Mouse (Mus musculus): ENCODE data around the gene Cish. TPM values are rescaled to one million over a fixed set of nuclear protein-coding genes. Genes with fewer than 3 reads are reported as not detected.
A peak's percentile ranks its signal among the peaks of the same experiment; 100 is the strongest.

Cish gene
- polyA plus RNA-seq, 1 experiment = 0.64 TPM

DNA sequence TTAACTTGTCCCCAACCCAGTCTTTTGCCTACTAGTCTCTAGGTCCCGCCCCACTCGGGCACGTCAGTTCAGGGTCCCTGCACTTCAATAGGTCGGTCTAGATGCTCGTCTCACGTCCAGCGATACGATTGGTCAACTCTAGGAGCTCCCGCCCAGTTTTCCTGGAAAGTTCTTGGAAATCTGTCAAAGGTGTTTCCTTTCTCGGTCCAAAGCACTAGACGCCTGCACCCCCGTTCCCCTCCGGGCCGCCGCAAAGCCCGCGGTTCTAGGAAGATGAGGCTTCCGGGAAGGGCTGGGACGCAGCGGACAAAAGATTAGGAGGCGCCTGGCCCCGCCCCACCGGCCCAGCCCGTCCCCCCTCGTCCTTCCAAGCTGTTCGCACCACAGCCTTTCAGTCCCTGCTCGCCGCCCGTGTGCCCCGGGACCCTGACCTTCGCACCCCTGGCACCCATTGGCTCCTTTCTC, 707 bp downstream of the Cish start:
- Histone ChIP-seq H3K79me2 (ENCODE audit: control insufficient read depth, insufficient read depth) (no peaks in the 10 kb centered on the region), H3K36me3 (ENCODE audit: control insufficient read depth, insufficient read depth) (no peaks in the 10 kb centered on the region), H3ac (ENCODE audit: control insufficient read depth, insufficient read length) (no peak overlapping the region), H3K27me3 (ENCODE audit: control insufficient read depth, insufficient read depth, insufficient read length) (peaks cover 5% of the 10 kb centered on the region), H3K4me2 (ENCODE audit: low read depth) (peak overlapping the region; percentile 80), H3K4me3 (peak overlapping the region; percentile 27)
- TF ChIP-seq TCF12 (IDR thresholded peaks at IDR 0.05; ENCODE audit: insufficient read depth, poor library complexity, severe bottlenecking) (no peak), REST (IDR thresholded peaks at IDR 0.05; ENCODE audit: insufficient read depth, insufficient read length) (no peak), POLR2A (IDR thresholded peaks at IDR 0.05; ENCODE audit: insufficient read length, low read depth) (peak; percentile 33)

GRCm38 (mm10) chr9:107297059-107297458, 1.2 kb downstream of the Cish start:
- Histone ChIP-seq H3K27me3 (ENCODE audit: control insufficient read depth, insufficient read depth, insufficient read length) (peaks cover 5% of the 10 kb centered on the region), H3K4me3 (peak overlapping the region; percentile 27), H3K79me2 (ENCODE audit: control insufficient read depth, insufficient read depth) (no peaks in the 10 kb centered on the region), H3K36me3 (ENCODE audit: control insufficient read depth, insufficient read depth) (no peaks in the 10 kb centered on the region), H3ac (ENCODE audit: control insufficient read depth, insufficient read length) (no peak overlapping the region), H3K4me2 (ENCODE audit: low read depth) (peak overlapping the region; percentile 80)
- no peak for TF ChIP-seq TCF12 (IDR thresholded peaks at IDR 0.05; ENCODE audit: insufficient read depth, poor library complexity, severe bottlenecking)
- TF ChIP-seq MYOG (IDR thresholded peaks at IDR 0.05; ENCODE audit: control insufficient read depth in 1 of 3, insufficient read depth in 1 of 3, insufficient read length in 2 of 3, low read depth in 2 of 3) = no peak
- TF ChIP-seq MAX (IDR thresholded peaks at IDR 0.05; ENCODE audit: low read depth) = no peak
- TF ChIP-seq TCF3 (IDR thresholded peaks at IDR 0.05; ENCODE audit: insufficient read length, low read depth) = no peak
- no peak for TF ChIP-seq SRF (IDR thresholded peaks at IDR 0.05; ENCODE audit: control insufficient read depth, insufficient read length, low read depth)
- no peak for TF ChIP-seq REST (IDR thresholded peaks at IDR 0.05; ENCODE audit: insufficient read depth, insufficient read length)
- no peak for TF ChIP-seq POLR2AphosphoS2 (IDR thresholded peaks at IDR 0.05; ENCODE audit: insufficient read length, low read depth)
- TF ChIP-seq POLR2A (IDR thresholded peaks at IDR 0.05; ENCODE audit: insufficient read length, low read depth) = no peak
- no peak for TF ChIP-seq CEBPB (IDR thresholded peaks at IDR 0.05; ENCODE audit: insufficient read depth, poor library complexity, severe bottlenecking)
- TF ChIP-seq E2F4 (IDR thresholded peaks at IDR 0.05; ENCODE audit: insufficient read depth) = no peak
- TF ChIP-seq MYOD1 (IDR thresholded peaks at IDR 0.05; ENCODE audit: control insufficient read depth in 1 of 3, insufficient read length in 2 of 3, low read depth in 2 of 3) = no peak
- no peak for TF ChIP-seq USF1 (IDR thresholded peaks at IDR 0.05; ENCODE audit: low read depth)

DNA sequence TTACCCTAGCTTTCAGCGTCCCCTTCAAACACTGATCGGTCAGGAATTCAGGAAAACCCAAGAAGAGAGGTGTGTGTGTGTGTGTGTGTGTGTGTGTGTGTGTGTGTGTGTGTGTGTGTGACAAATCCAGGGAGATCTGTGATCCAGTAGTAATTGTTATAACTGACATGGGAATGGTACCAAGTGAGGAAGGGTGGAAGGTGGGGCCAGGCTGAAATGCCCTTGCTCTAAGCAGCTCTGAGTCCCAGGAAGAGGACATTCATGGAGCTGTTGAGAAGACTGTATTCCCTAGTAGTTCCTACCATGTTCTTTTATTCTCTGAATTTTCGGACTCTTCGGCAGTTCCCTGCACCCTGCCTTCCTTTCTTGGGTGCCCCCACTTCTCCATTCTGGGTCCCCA, 1.8 kb downstream of the Cish start:
- peak overlapping the region; percentile 80 for H3K4me2 ChIP-seq (ENCODE audit: low read depth)
- H3ac ChIP-seq (ENCODE audit: control insufficient read depth, insufficient read length) = no peak overlapping the region
- no peak for TF ChIP-seq TCF12 (IDR thresholded peaks at IDR 0.05; ENCODE audit: insufficient read depth, poor library complexity, severe bottlenecking)
- no peak for TF ChIP-seq MYOG (IDR thresholded peaks at IDR 0.05; ENCODE audit: control insufficient read depth in 1 of 3, insufficient read depth in 1 of 3, insufficient read length in 2 of 3, low read depth in 2 of 3)
- TF ChIP-seq SRF (IDR thresholded peaks at IDR 0.05; ENCODE audit: control insufficient read depth, insufficient read length, low read depth) = no peak
- no peak for TF ChIP-seq TCF3 (IDR thresholded peaks at IDR 0.05; ENCODE audit: insufficient read length, low read depth)
- no peak for TF ChIP-seq POLR2AphosphoS2 (IDR thresholded peaks at IDR 0.05; ENCODE audit: insufficient read length, low read depth)
- TF ChIP-seq USF1 (IDR thresholded peaks at IDR 0.05; ENCODE audit: low read depth) = no peak
- no peak for TF ChIP-seq MYOD1 (IDR thresholded peaks at IDR 0.05; ENCODE audit: control insufficient read depth in 1 of 3, insufficient read length in 2 of 3, low read depth in 2 of 3)
- TF ChIP-seq E2F4 (IDR thresholded peaks at IDR 0.05; ENCODE audit: insufficient read depth) = no peak
- no peak for TF ChIP-seq CEBPB (IDR thresholded peaks at IDR 0.05; ENCODE audit: insufficient read depth, poor library complexity, severe bottlenecking)
- TF ChIP-seq POLR2A (IDR thresholded peaks at IDR 0.05; ENCODE audit: insufficient read length, low read depth) = no peak
- H3K27me3 ChIP-seq (ENCODE audit: control insufficient read depth, insufficient read depth, insufficient read length) = peaks cover 4% of the 10 kb centered on the region
- H3K79me2 ChIP-seq (ENCODE audit: control insufficient read depth, insufficient read depth) = no peaks in the 10 kb centered on the region
- H3K36me3 ChIP-seq (ENCODE audit: control insufficient read depth, insufficient read depth) = no peaks in the 10 kb centered on the region
- H3K4me3 ChIP-seq = peak overlapping the region; percentile 27

GRCm38 (mm10) chr9:107298059-107298780, 2.4 kb downstream of the Cish start:
- H3K36me3 ChIP-seq (ENCODE audit: control insufficient read depth, insufficient read depth) = no peaks in the 10 kb centered on the region
- no peaks in the 10 kb centered on the region for H3K79me2 ChIP-seq (ENCODE audit: control insufficient read depth, insufficient read depth)
- no peak overlapping the region for H3ac ChIP-seq (ENCODE audit: control insufficient read depth, insufficient read length)
- H3K27me3 ChIP-seq (ENCODE audit: control insufficient read depth, insufficient read depth, insufficient read length) = no peaks in the 10 kb centered on the region
- TF ChIP-seq POLR2AphosphoS2 (IDR thresholded peaks at IDR 0.05; ENCODE audit: insufficient read length, low read depth) (no peak), MAX (IDR thresholded peaks at IDR 0.05; ENCODE audit: low read depth) (no peak), MYOD1 (IDR thresholded peaks at IDR 0.05; ENCODE audit: control insufficient read depth in 1 of 3, insufficient read length in 2 of 3, low read depth in 2 of 3) (no peak), E2F4 (IDR thresholded peaks at IDR 0.05; ENCODE audit: insufficient read depth) (no peak), REST (IDR thresholded peaks at IDR 0.05; ENCODE audit: insufficient read depth, insufficient read length) (no peak), MYOG (IDR thresholded peaks at IDR 0.05; ENCODE audit: control insufficient read depth in 1 of 3, insufficient read depth in 1 of 3, insufficient read length in 2 of 3, low read depth in 2 of 3) (no peak), TCF12 (IDR thresholded peaks at IDR 0.05; ENCODE audit: insufficient read depth, poor library complexity, severe bottlenecking) (no peak), SRF (IDR thresholded peaks at IDR 0.05; ENCODE audit: control insufficient read depth, insufficient read length, low read depth) (no peak), USF1 (IDR thresholded peaks at IDR 0.05; ENCODE audit: low read depth) (no peak), POLR2A (IDR thresholded peaks at IDR 0.05; ENCODE audit: insufficient read length, low read depth) (no peak), TCF3 (IDR thresholded peaks at IDR 0.05; ENCODE audit: insufficient read length, low read depth) (no peak), CEBPB (IDR thresholded peaks at IDR 0.05; ENCODE audit: insufficient read depth, poor library complexity, severe bottlenecking) (no peak)
- H3K4me3 ChIP-seq = no peak overlapping the region
- no peak overlapping the region for H3K4me2 ChIP-seq (ENCODE audit: low read depth)

All from myocyte (in vitro differentiated cells).